Mouse (Mus musculus): ENCODE measurements around the gene Tdrd5.
"Not testable (repeated sequence)": the region's sequence is repeated elsewhere in the genome, so short reads cannot be mapped to it uniquely, and the experiment has no call there.

Tdrd5 gene

DNA sequence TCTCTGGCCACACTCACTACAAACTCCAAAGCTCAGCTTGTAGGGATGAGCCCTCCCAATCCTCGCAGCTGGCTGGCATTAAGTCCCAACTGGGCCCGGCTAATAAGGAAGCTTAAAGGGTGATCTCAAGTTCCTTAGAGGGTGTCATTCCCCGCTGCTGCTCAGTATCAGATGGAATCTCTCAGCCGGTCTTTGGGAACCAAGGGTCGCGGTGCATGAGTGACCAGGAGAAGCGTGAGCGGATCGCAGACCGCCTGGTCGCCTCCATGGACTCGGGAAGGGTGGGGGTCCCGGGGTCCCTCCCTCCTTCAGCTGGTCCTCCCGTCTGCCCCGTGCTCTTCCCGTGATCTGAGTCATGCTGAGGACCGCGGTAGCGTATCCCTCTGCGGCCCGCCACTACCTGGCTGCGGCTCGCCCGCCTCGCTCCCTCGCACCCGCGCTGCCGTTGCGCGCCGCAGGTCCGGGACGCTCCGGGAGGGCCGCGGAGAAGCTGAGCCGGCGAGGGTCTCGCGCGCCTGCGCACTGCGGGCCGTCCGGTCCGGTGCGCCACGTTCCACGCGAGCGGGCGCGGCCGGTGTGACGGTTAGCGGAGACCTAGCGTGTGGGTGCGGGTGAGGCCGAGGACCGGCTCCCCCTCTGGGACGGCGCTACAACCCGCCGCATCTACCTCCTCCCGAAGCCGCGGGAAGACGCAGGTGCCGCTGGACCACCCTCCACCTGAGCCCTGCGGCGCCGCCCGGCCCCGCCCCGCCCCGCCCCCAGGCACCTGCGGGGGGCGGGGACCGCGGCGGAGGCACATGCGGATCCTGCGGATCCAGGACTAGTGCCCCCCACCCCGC is at the start of gene Tdrd5:
TSS of gene Tdrd5 (minus strand) at position 754 of the 839 bp plus-strand sequence.
- no peak for DNase-seq (ENCODE audit: low read depth, low spot score)

DNA sequence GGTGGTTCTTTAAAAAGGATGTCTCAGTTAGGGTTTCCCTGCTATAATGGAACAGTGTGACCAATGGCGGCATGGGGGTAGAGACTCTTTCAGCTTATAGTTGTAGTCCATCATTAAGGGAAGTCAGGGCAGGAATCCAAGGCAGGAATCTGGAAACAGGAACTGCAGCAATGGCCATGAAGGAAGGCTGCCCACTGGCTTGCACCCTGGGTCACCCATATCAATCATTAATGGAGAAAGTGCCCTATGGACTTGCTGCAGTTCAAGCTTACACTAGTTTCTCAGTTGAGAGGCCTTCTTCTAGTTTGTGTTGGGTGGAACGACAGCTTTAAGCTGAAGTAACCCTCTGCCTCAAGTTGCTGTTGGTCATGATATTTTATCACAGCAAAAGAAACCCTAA is 49.0 kb upstream of the Tdrd5 start:
- no peak for DNase-seq (ENCODE audit: low read depth, low spot score)

DNA sequence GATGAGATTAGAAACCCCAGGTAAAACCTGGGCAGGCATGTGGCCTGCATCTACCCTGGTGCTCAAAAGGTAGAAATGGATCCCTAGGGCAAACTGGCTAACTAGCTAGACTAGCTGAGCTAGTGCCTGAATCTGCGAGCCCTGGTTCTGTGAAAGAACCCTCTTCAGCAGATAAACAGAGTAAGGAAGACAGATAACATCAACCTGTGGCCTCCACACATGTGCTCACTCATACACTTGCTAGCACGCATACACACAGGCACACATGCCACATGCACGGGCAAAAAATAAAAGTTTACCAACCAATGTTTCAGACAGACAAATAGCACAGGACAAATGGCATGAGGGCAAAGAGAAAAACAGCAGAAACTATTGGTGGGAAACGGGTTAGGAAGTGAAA is 47.0 kb upstream of the Tdrd5 start:
- DNase-seq (ENCODE audit: low read depth, low spot score) = no peak

- peak; percentile 63 for DNase-seq (ENCODE audit: low read depth, low spot score)
Measured at GRCm38 (mm10) chr1:156349031-156349430, 45.6 kb upstream of the Tdrd5 start.

GRCm38 (mm10) chr1:156345633-156346032 is 42.2 kb upstream of the Tdrd5 start:
- DNase-seq (ENCODE audit: low read depth, low spot score) = no peak

GRCm38 (mm10) chr1:156344433-156344832 is 41.0 kb upstream of the Tdrd5 start:
- DNase-seq (ENCODE audit: low read depth, low spot score) = peak; percentile 85

DNA sequence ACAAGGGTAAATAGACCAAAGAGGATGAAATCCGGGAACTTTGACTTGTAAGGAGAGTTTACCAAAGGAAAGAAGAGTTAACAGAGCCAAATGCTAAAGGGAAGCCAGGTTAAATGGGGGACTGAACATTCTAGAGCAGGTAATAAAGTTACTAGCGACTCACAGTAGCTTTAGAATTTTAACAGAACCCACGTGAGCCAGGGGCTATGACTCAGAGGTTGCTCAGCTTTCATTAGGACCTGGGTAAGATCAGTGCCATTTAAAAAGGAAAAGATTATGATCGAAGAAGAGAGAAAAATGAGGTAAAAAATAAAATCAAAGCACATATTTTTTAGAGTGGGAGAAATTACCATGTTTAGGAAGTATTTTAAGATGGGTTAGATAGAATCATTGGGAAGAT is 37.4 kb upstream of the Tdrd5 start:
- peak; percentile 87 for DNase-seq (ENCODE audit: low read depth, low spot score)

- no peak for DNase-seq (ENCODE audit: low read depth, low spot score)
Measured at GRCm38 (mm10) chr1:156323126-156323525, 19.7 kb upstream of the Tdrd5 start.

DNA sequence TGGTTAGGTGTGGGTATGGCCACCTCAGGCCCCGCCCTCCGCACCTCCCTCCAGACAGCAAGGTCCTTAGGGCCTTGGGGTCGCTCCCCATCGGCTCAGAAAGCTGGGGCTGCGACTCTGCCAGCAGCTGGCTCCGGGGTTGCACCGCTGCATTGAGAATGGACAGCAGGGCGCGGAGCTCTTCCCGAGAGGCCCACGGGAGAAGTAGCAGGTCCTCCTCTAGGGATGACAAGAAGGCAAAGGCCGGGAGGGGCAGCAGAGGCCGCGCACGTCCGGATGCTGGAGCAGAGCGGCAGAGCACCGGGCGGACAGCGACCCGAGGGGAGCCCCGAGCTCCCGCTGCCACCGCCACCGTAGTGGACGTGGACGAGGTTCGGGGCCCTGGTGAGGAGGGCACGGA is 7.2 kb upstream of the Tdrd5 start, which contains the start of gene Nphs2:
TSS of gene Nphs2 (plus strand) at position 98 of the 400 bp plus-strand sequence.
- DNase-seq (ENCODE audit: low read depth, low spot score) = no peak

GRCm38 (mm10) chr1:156308595-156308994 is 5.1 kb upstream of the Tdrd5 start:
- DNase-seq (ENCODE audit: low read depth, low spot score) = no peak

- DNase-seq (ENCODE audit: low read depth, low spot score) = no peak
Measured at GRCm38 (mm10) chr1:156290016-156290415, 13.4 kb downstream of the Tdrd5 start.

DNA sequence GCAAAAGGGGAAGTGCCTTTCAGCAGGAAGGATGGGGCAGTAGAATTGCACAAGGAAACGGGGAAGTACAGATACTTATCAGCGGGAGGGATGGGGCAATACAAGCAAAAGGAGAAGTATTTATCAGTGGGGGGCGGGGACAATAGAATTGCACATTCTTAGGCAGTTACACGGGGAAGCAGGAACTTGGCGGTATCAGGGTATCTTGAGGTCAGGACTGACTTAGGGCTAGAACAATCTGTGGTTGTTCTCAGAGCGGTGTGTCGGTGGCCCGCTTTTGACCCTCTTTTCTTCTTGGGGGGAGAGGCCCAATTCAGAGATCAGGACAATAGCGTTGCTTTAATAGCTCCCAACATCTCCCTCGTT is 14.3 kb downstream of the Tdrd5 start:
- DNase-seq (ENCODE audit: low read depth, low spot score) = not testable (repeated sequence)

- DNase-seq (ENCODE audit: low read depth, low spot score) = no peak
Measured at GRCm38 (mm10) chr1:156288556-156289221, 14.8 kb downstream of the Tdrd5 start.

- no peak for DNase-seq (ENCODE audit: low read depth, low spot score)
Measured at GRCm38 (mm10) chr1:156285541-156285896, 17.9 kb downstream of the Tdrd5 start.

- DNase-seq (ENCODE audit: low read depth, low spot score) = no peak
Measured at GRCm38 (mm10) chr1:156284851-156285540, 18.5 kb downstream of the Tdrd5 start.

DNA sequence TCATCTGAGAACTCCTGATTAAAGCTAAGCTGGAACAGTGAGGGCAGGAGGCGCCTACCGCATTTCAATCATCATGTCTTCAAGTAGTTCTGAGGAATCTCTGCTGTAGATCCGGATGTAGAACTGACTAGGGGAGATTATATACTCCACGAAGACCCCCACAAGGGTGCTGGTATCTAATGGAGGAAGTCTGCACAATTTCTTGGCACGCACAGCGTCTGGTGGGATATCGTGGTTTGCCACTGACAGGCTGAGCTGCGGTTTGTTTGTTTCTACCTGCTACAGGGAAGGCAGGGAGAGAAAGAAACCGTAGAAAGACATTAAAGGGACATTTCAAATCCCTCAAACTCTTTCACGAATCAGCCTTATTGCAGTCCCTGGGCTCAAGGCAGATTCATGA is 19.3 kb downstream of the Tdrd5 start:
- no peak for DNase-seq (ENCODE audit: low read depth, low spot score)

DNA sequence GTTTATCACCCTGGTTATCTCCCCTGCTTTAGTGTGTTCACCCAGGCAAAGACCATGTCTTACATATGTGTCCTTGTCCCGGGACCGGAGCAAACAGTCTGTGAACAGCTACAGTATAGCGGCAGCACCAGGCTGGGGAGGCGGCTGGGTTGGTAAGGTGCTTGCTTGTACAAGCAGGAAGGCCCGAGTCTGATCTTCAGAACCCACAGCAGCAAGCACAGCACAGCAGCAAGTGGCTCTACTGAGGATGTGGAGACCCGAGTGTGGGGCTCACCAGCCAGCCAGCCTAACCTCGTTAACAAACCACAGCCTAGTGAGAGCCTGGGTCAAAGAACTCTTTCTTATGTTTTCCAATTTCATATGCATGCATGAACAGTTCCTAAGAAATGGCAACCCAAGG is 23.3 kb downstream of the Tdrd5 start:
- DNase-seq (ENCODE audit: low read depth, low spot score) = no peak

GRCm38 (mm10) chr1:156273647-156274046 is 29.8 kb downstream of the Tdrd5 start:
- DNase-seq (ENCODE audit: low read depth, low spot score) = no peak

GRCm38 (mm10) chr1:156271654-156272053 is 31.8 kb downstream of the Tdrd5 start:
- no peak for DNase-seq (ENCODE audit: low read depth, low spot score)

DNA sequence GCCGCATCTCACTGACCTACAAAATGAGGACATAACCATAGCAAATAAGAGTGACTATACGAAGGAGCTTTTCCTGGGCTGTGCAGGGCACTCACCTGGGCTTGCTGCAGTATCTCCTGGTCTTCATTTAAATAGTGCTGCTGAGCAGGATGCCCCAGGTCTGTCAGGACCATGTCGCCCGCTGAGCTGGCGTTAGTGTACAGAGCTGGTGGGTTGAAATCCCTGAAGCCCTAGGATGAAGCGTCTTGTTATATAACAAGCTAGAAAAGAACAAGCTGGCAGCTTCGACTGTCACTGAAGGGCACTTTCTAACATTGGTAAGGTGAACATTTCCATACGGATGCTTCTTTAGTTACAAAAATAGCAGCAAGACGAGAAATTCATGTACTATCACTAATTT is 33.0 kb downstream of the Tdrd5 start:
- no peak for DNase-seq (ENCODE audit: low read depth, low spot score)

- DNase-seq (ENCODE audit: low read depth, low spot score) = not testable (repeated sequence)
Measured at GRCm38 (mm10) chr1:156268546-156268945, 34.9 kb downstream of the Tdrd5 start.

DNA sequence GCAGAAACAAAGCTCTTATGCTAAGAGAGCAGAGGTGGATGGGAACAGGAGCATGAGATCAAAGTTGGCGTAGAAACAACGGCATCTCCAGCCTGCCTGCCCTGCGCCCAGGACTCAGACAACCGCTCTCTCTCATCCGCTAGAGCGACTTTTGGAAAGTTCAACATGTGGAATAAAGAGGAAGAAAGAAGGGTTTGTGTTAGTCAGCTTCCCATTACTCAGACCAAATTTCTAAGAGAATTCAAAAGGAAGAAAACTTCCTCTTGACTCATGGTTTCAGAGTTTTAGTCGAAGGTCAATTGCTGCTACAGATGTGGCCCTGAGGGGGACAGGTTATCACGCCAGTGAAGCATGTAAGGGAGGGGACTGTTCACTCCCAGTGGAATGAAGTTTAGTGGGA is 39.5 kb downstream of the Tdrd5 start:
- DNase-seq (ENCODE audit: low read depth, low spot score) = peak; percentile 14

Measured in 3T3-L1 (cell line).